Mouse (Mus musculus): ENCODE measurements around the gene Fam173a.
A peak's percentile ranks its signal among the peaks of the same experiment; 100 is the strongest.
"Not testable (repeated sequence)": the region's sequence is repeated elsewhere in the genome, so short reads cannot be mapped to it uniquely, and the experiment has no call there.

The Fam173a gene

GRCm38 (mm10) chr17:25828712-25829557, 36.2 kb upstream of the Fam173a start, which contains the start of gene Jmjd8:
Gene Jmjd8, plus strand, starts transcription at chr17:25828867.
- peak; percentile 73 to 75 for DNase-seq (ENCODE audit: low spot score in 2 of 2)

GRCm38 (mm10) chr17:25828223-25828594, 35.5 kb upstream of the Fam173a start:
- DNase-seq (ENCODE audit: low spot score in 2 of 2), result no peak

- DNase-seq (ENCODE audit: low spot score in 2 of 2), result no peak
These were observed 35.0 kb upstream of the Fam173a start for GRCm38 (mm10) chr17:25827546-25828222.

GRCm38 (mm10) chr17:25827011-25827410, 34.3 kb upstream of the Fam173a start:
- DNase-seq (ENCODE audit: low spot score in 2 of 2), result no peak

- no peak for DNase-seq (ENCODE audit: low spot score in 2 of 2)
These were observed 33.4 kb upstream of the Fam173a start for GRCm38 (mm10) chr17:25825984-25826570.

GRCm38 (mm10) chr17:25825311-25825710, 32.6 kb upstream of the Fam173a start:
- no peak for DNase-seq (ENCODE audit: low spot score in 2 of 2)

- no peak for DNase-seq (ENCODE audit: low spot score in 2 of 2)
These were observed 31.9 kb upstream of the Fam173a start for GRCm38 (mm10) chr17:25824362-25825142.

- DNase-seq (ENCODE audit: low spot score in 2 of 2), result peak in 1 of 2 experiments; percentile 68
These were observed 30.8 kb upstream of the Fam173a start, which contains the start of gene Wdr24 for GRCm38 (mm10) chr17:25823452-25823851. Gene Wdr24, plus strand, starts transcription at chr17:25823627.

GRCm38 (mm10) chr17:25818851-25819780, 26.4 kb upstream of the Fam173a start:
- no peak for DNase-seq (ENCODE audit: low spot score in 2 of 2)

- DNase-seq (ENCODE audit: low spot score in 2 of 2), result no peak
These were observed 25.0 kb upstream of the Fam173a start for GRCm38 (mm10) chr17:25817662-25818061.

GRCm38 (mm10) chr17:25813471-25813870, 20.8 kb upstream of the Fam173a start:
- peak; percentile 65 to 74 for DNase-seq (ENCODE audit: low spot score in 2 of 2)

- DNase-seq (ENCODE audit: low spot score in 2 of 2), result no peak
These were observed 18.2 kb upstream of the Fam173a start for GRCm38 (mm10) chr17:25810890-25811289.

GRCm38 (mm10) chr17:25809606-25810340, 17.1 kb upstream of the Fam173a start:
- DNase-seq (ENCODE audit: low spot score in 2 of 2), result no peak

GRCm38 (mm10) chr17:25808789-25809605, 16.3 kb upstream of the Fam173a start, which contains the start of gene Fbxl16:
Gene Fbxl16, plus strand, starts transcription at chr17:25809085.
- DNase-seq (ENCODE audit: low spot score in 2 of 2), result peak; percentile 77 to 82

GRCm38 (mm10) chr17:25808028-25808427, 15.3 kb upstream of the Fam173a start:
- no peak for DNase-seq (ENCODE audit: low spot score in 2 of 2)

GRCm38 (mm10) chr17:25807452-25807851, 14.8 kb upstream of the Fam173a start:
- DNase-seq (ENCODE audit: low spot score in 2 of 2), result not testable (repeated sequence)

- DNase-seq (ENCODE audit: low spot score in 2 of 2), result no peak
These were observed 13.8 kb upstream of the Fam173a start for GRCm38 (mm10) chr17:25806507-25806906.

- DNase-seq (ENCODE audit: low spot score in 2 of 2), result peak; percentile 62 to 63
These were observed 10.3 kb upstream of the Fam173a start for GRCm38 (mm10) chr17:25802825-25803517.

Data from frontal cortex, postnatal 25 days (tissue).